Mouse (Mus musculus) midbrain, embryonic 16.5 days (tissue): Measurements from ENCODE around the gene Cntrl. TPM values are rescaled to one million over a fixed set of nuclear protein-coding genes. Genes with fewer than 3 reads are reported as not detected.

Source experiments
- ATAC-seq: fragments of 200-750 bp; cut with Nextera tagmentation; 2 replicates; pipeline ENCODE4 v1.8.0; 2017; ENCODE audit warnings: moderate TSS enrichment
- H3K27ac ChIP-seq: fragments of 300-500 bp; sonication (generic); 2 replicates; pipeline ENCODE4 v1.5.1; 2014; ENCODE audit warnings: mild to moderate bottlenecking, low read length, mixed read lengths
- H3K27me3 ChIP-seq: fragments of 300-500 bp; sonication (generic); 2 replicates; pipeline ENCODE4 v1.6.1; 2014; ENCODE audit warnings: low read depth, low read length, mixed read lengths; ENCODE audit not compliant: control insufficient read depth, insufficient read depth
- H3K36me3 ChIP-seq: fragments of 300-500 bp; sonication (generic); 2 replicates; pipeline ENCODE4 v1.6.1; 2014; ENCODE audit warnings: mild to moderate bottlenecking, low read length, moderate library complexity, mixed read lengths; ENCODE audit not compliant: control insufficient read depth, insufficient read depth
- H3K4me1 ChIP-seq: fragments of 300-500 bp; sonication (generic); 2 replicates; pipeline ENCODE4 v1.6.1; 2014; ENCODE audit warnings: mild to moderate bottlenecking, low read length, mixed read lengths; ENCODE audit not compliant: control insufficient read depth, insufficient read depth
- H3K4me2 ChIP-seq: fragments of 300-500 bp; sonication (generic); 2 replicates; pipeline ENCODE4 v1.6.1; 2014; ENCODE audit warnings: mild to moderate bottlenecking, low read length, mixed read lengths
- H3K4me3 ChIP-seq: fragments of 300-500 bp; sonication (generic); 2 replicates; pipeline ENCODE4 v1.5.1; 2014; ENCODE audit warnings: low read depth, mild to moderate bottlenecking, low read length, moderate library complexity, mixed read lengths
- H3K9ac ChIP-seq: fragments of 300-500 bp; sonication (generic); 2 replicates; pipeline ENCODE4 v1.6.1; 2014; ENCODE audit warnings: low read depth, low read length, mixed read lengths
- H3K9me3 ChIP-seq: fragments of 300-500 bp; sonication (generic); replicated peaks from 2 replicates; pipeline ENCODE4 v1.6.1; 2014; ENCODE audit warnings: mild to moderate bottlenecking, low read length, mixed read lengths; ENCODE audit not compliant: control insufficient read depth, poor library complexity, severe bottlenecking
- WGBS: fragments of 180-500 bp; shearing (Covaris S2); extraction: QIAGEN DNeasy Blood & Tissue Kit; methylation state at CpG from one replicate; pipeline ENCODE4 v1.1.7; 2014; 5-methylcytosine and 5-hydroxymethylcytosine counted together
- polyA plus RNA-seq: library from polyadenylated mRNA; unstranded; fragments of >200 nt; fragmentation: Nextera tagmentation; extraction: Ambion mirVana; gene quantifications from 2 replicates; pipeline ENCODE4 v1.2.1, GENCODE M21; 2015

Cntrl gene
- polyA plus RNA-seq, 1 experiment from 2014 or later = 10.6 TPM

DNA sequence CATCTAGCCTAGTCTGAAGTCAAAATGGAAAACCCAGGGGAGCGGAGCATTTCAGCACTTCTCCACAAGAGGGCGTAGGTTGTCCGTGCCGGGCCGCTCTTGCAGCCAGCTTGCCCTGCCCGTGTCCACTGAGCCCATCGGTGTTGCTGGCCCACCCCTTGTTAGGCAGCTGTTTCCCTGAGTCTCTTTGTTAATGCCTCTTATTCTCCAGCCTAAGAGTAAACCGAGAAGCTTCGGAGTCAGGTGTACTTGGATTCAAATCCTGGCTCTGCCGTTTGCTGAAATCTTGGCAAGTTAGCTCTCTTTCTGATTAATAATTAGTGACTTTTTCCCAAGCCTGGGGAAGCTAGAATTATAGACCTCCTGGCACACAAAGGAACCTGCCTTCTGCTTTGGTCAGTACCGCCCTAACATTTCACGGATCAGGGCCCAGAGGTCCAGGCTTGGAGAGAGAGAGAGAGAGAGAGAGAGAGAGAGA, 105.6 kb downstream of the Cntrl start:
- peak overlapping the region; percentile 47 for H3K4me2 ChIP-seq
- no peaks in the 10 kb centered on the region for H3K27me3 ChIP-seq
- under 1% methylated on average over 12 of the region's 12 CpGs for whole genome bisulfite sequencing
- H3K9ac ChIP-seq = peak overlapping the region; percentile 52
- no peak overlapping the region for H3K27ac ChIP-seq
- H3K9me3 ChIP-seq = no peaks in the 10 kb centered on the region
- H3K36me3 ChIP-seq = no peaks in the 10 kb centered on the region
- ATAC-seq = peak; percentile 82
- H3K4me3 ChIP-seq = peak overlapping the region; percentile 18; the same call in 1 of the 2 replicates
- peaks cover 5% of the 10 kb centered on the region; the same call in 1 of the 2 replicates for H3K4me1 ChIP-seq

DNA sequence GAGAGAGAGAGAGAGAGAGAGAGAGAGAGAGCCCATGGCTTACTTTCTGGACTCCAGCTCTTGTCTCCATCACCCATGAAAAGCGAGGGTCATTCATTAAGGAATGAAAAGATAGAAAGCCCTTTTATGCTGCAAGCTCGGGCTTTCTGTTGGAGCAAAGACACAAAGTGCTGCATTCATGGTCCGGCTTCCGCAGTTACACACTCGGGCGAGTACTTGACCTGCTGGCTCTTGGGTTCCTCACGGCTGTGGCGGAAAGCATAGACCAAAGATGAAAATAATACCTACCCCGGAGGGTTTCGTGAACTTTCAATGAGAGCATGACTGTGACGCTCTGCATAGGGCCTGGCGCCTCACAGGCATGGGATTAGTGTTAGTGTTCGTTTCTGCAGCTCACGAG, 106.1 kb downstream of the Cntrl start:
- ATAC-seq = 0 out of 2 replicates have a peak, but pooled peaks have one; percentile 36

GRCm38 (mm10) chr2:35216701-35217100, 107.4 kb downstream of the Cntrl start:
- Histone ChIP-seq H3K27ac (no peak overlapping the region), H3K36me3 (no peaks in the 10 kb centered on the region), H3K4me2 (no peak overlapping the region), H3K9me3 (no peaks in the 10 kb centered on the region), H3K27me3 (no peaks in the 10 kb centered on the region), H3K4me3 (no peak overlapping the region), H3K9ac (no peak overlapping the region), H3K4me1 (peaks cover 5% of the 10 kb centered on the region; the same call in 1 of the 2 replicates)
- WGBS = 97% methylated on average over 2 of the region's 2 CpGs
- no peak for ATAC-seq

More for the DNA sequence above, 106.1 kb downstream of the Cntrl start:
- Histone ChIP-seq H3K27me3 (no peaks in the 10 kb centered on the region), H3K27ac (no peak overlapping the region), H3K36me3 (no peaks in the 10 kb centered on the region), H3K4me1 (peaks cover 5% of the 10 kb centered on the region; the same call in 1 of the 2 replicates), H3K4me2 (no peak overlapping the region), H3K4me3 (no peak overlapping the region), H3K9me3 (no peaks in the 10 kb centered on the region), H3K9ac (no peak overlapping the region)
- WGBS = 24% methylated on average over 14 of the region's 14 CpGs

DNA sequence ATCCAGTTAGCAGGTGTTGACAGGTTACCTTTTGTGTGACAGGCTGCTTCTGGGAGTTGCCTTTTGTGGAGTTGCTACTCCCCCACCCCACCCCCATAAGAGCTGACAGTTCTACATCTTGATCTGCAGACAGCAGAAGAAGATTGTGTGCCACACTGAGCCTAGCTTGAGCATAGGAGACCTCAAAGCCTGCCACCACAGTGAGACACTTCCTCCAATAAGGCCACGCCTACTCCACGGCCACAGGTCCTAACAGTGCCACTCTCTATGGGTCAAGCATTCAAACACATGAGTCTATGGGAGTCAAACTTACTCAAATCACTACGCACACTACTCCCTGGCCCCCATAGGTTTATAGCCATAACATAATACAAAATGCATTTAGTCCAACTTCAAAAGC, 109.4 kb downstream of the Cntrl start:
- H3K27me3 ChIP-seq = no peaks in the 10 kb centered on the region
- H3K9ac ChIP-seq = no peak overlapping the region
- H3K4me3 ChIP-seq = no peak overlapping the region
- H3K36me3 ChIP-seq = no peaks in the 10 kb centered on the region
- peaks cover 5% of the 10 kb centered on the region; the same call in 1 of the 2 replicates for H3K4me1 ChIP-seq
- no peak for ATAC-seq
- H3K9me3 ChIP-seq = no peaks in the 10 kb centered on the region
- no peak overlapping the region for H3K4me2 ChIP-seq
- WGBS = 97% methylated on average over 3 of the region's 3 CpGs
- no peak overlapping the region for H3K27ac ChIP-seq

- Histone ChIP-seq H3K27me3 (no peaks in the 10 kb centered on the region), H3K9me3 (no peaks in the 10 kb centered on the region), H3K4me3 (no peak overlapping the region), H3K9ac (no peak overlapping the region), H3K36me3 (no peaks in the 10 kb centered on the region), H3K27ac (no peak overlapping the region), H3K4me1 (no peaks in the 10 kb centered on the region), H3K4me2 (no peak overlapping the region)
- 75% methylated on average over 6 of the region's 6 CpGs for WGBS
- ATAC-seq = no peak
Measured at GRCm38 (mm10) chr2:35222822-35223391, 113.6 kb downstream of the Cntrl start.

DNA sequence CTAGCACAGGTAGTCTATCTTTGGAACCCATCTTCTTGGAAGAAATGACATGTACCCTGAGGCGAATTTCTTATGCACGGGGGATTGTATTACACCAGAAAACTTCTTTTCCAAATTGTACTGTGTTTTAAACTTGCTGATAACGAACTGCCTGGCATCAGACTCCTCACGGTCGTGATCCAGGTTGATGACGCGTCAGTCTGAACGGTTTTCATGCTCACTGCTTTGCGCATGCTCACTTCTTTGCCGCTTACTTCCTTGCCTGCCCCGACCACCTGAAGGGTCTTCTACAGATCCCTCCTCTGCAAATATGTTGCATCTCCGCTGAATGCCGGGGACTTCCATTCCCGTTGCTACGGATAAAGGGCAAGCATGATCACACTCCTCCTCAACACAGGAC, 115.0 kb downstream of the Cntrl start:
- 94% methylated on average over 15 of the region's 15 CpGs for WGBS

GRCm38 (mm10) chr2:35228145-35228544, 118.9 kb downstream of the Cntrl start:
- ATAC-seq = no peak
- Histone ChIP-seq H3K9ac (no peak overlapping the region), H3K27me3 (no peaks in the 10 kb centered on the region), H3K4me2 (no peak overlapping the region), H3K4me1 (peaks cover 4% of the 10 kb centered on the region), H3K9me3 (no peaks in the 10 kb centered on the region), H3K27ac (no peak overlapping the region), H3K4me3 (no peak overlapping the region), H3K36me3 (no peaks in the 10 kb centered on the region)
- WGBS = 41% methylated on average over 4 of the region's 4 CpGs

More for the DNA sequence above, 115.0 kb downstream of the Cntrl start:
- no peaks in the 10 kb centered on the region for H3K4me1 ChIP-seq
- H3K9me3 ChIP-seq = no peaks in the 10 kb centered on the region
- no peak overlapping the region for H3K27ac ChIP-seq
- H3K36me3 ChIP-seq = no peaks in the 10 kb centered on the region
- H3K9ac ChIP-seq = no peak overlapping the region
- no peak overlapping the region for H3K4me2 ChIP-seq
- H3K4me3 ChIP-seq = no peak overlapping the region
- H3K27me3 ChIP-seq = no peaks in the 10 kb centered on the region
- no peak for ATAC-seq

Other genes starting within 250 kb of the Cntrl start
- gene Cutal, start 235.1 kb upstream of the Cntrl start, polyA plus RNA-seq = 0.26 and 0.28 TPM in 2 replicates
- 98.8 and 110 TPM in 2 replicates for gene Psmd5, start 234.5 kb upstream of the Cntrl start, polyA plus RNA-seq
- 1.4 and 2.0 TPM in 2 replicates for gene Phf19, start 195.5 kb upstream of the Cntrl start, polyA plus RNA-seq
- gene Traf1, start 147.7 kb upstream of the Cntrl start, polyA plus RNA-seq = 2.8 and 4.9 TPM in 2 replicates
- gene Hc, start 48.1 kb upstream of the Cntrl start, polyA plus RNA-seq = 1.1 TPM in 2 replicates
- gene AI182371, start 7.9 kb upstream of the Cntrl start, polyA plus RNA-seq = 0.41 and 0.80 TPM in 2 replicates
- 470 and 473 TPM in 2 replicates for gene Rab14, start 91.6 kb downstream of the Cntrl start, polyA plus RNA-seq
- 18.0 and 20.5 TPM in 2 replicates for gene Gsn, start 146.9 kb downstream of the Cntrl start, polyA plus RNA-seq
- gene Stom, start 227.5 kb downstream of the Cntrl start, polyA plus RNA-seq = 14.5 and 17.6 TPM in 2 replicates